ENCODE assay signal across 10 mouse cellular contexts in the genomic region with DNA sequence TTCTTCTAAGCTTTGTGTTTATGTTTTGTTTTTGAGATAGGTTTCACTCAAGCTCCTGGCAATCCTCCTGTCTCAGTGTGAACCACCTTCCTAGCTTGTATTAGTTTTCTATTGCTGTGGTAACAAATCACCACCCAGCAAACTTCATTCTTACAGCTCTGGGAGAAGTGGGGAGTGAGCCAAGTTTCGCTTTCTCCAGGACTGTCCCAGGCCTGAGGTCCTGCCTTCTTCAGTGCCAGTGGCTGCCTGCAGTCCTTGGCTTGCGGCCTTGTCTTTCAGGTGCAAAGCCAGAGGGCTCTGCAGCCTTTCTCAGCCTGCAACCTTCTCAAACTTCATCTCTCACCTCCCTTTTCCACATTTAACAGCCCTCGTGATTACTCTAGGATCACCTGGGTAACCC. TPM values are rescaled to one million over a fixed set of nuclear protein-coding genes. Genes with fewer than 3 reads are reported as not detected.
DNase-seq lines count a peak whose midpoint lies in the region.
"Had no signal": no experiment of that assay in that cellular context is flagged by ENCODE, and none has a peak within 500 bp of the region (broad histone marks: within the 10 kb centered on the region; RNA-seq: fewer than 3 reads in every experiment).

No protein-coding gene starts in this region.

- peak; percentile 7 for DNase-seq in gastrocnemius, postnatal 25 days
- DNase-seq in gastrocnemius, postnatal 14 days, result no peak
- peak; percentile 28 for DNase-seq in ovary, postnatal 14 days (ENCODE audit: low spot score)
- no peak for DNase-seq in ovary, postnatal 10 days (ENCODE audit: low spot score)
- peak; percentile 7 for DNase-seq in kidney, postnatal 14 days
- DNase-seq in embryo, embryonic 10.5 days (ENCODE audit: low spot score), result no peak
- no peak for DNase-seq in thymus, postnatal 4 days
- DNase-seq: layer of hippocampus, postnatal 36 days; liver had no signal

- intact Hi-C loops in gastrocnemius, postnatal 14 days (cut with DNase I; ENCODE audit: low total_unique reads), result no loop called here

RNA-seq across cellular contexts. Expression of gene Irx5, which starts 25.6 kb away (rescaled TPM):
- 1 to 10 TPM in 1 of 2 experiments, not detected in 1; 7.7 TPM for total RNA-seq in gastrocnemius, postnatal 25 days (2021)
- not detected for total RNA-seq in gastrocnemius, postnatal 14 days (2021)
- total RNA-seq: CH12.LX had no signal

Comparison
In these comparisons a context has a peak if more than half of its experiments do, and no peak if none do; other contexts are left out.
1. DNase-seq: peak in gastrocnemius, postnatal 25 days (single experiment), ovary, postnatal 14 days (single experiment) and kidney, postnatal 14 days (single experiment); none in gastrocnemius, postnatal 14 days (single experiment), ovary, postnatal 10 days (single experiment), embryo, embryonic 10.5 days (single experiment) and thymus, postnatal 4 days (single experiment).